Mouse (Mus musculus) CH12.LX (cell line): ENCODE results near the gene Syk. TPM values are rescaled to one million over a fixed set of nuclear protein-coding genes. Genes with fewer than 3 reads are reported as not detected.

Source experiments
- DNase-seq: peaks from one replicate; pipeline ENCODE4 v3.0.0-alpha.2; 2013; ENCODE audit errors: extremely low read depth
- H3K27ac ChIP-seq: 2 replicates; pipeline ENCODE4 v1.5.1; 2012; ENCODE audit warnings: low read depth, mild to moderate bottlenecking, control low read depth, moderate library complexity; ENCODE audit not compliant: insufficient read depth
- H3K27me3 ChIP-seq: replicated peaks from 2 replicates; pipeline ENCODE3; 2012; ENCODE audit warnings: inconsistent platforms
- H3K36me3 ChIP-seq, 2 experiments: replicated peaks in 1 of 2; 2 replicates each; pipeline versions ENCODE3 to v1.6.1; 2012; ENCODE audit warnings: inconsistent platforms in 1 of 2, low read length in 1 of 2, mild to moderate bottlenecking in 1 of 2, mixed read lengths in 1 of 2, moderate library complexity in 1 of 2; ENCODE audit not compliant: control insufficient read depth in 1 of 2, insufficient read depth in 1 of 2
- H3K4me1 ChIP-seq, 2 experiments: 2 replicates each; pipeline ENCODE4 v1.6.1; 2012; ENCODE audit warnings: inconsistent platforms in 1 of 2, moderate library complexity in 1 of 2; ENCODE audit not compliant: insufficient read depth in 2 of 2, control insufficient read depth in 1 of 2
- H3K4me2 ChIP-seq: 2 replicates; pipeline ENCODE4 v1.6.1; 2012; ENCODE audit warnings: low read depth, mild to moderate bottlenecking, control low read depth; ENCODE audit not compliant: poor library complexity, insufficient read depth, severe bottlenecking
- H3K4me3 ChIP-seq, 3 experiments: fragments of 150-350 bp in 1 of 3; sonication (generic) in 1 of 3; replicated peaks in 1 of 3; 2 replicates each; pipeline versions ENCODE3 to v1.5.1; 2011 to 2012; ENCODE audit warnings: low read depth in 2 of 3, low read length in 2 of 3, mild to moderate bottlenecking in 2 of 3, moderate library complexity in 2 of 3, control low read depth in 1 of 3, improper control_type of control experiment in 1 of 3, inconsistent platforms in 1 of 3, mixed read lengths in 1 of 3; ENCODE audit not compliant: poor library complexity in 1 of 3
- H3K79me2 ChIP-seq: replicated peaks from 2 replicates; pipeline ENCODE4 v1.6.1; 2012; ENCODE audit warnings: mild to moderate bottlenecking, moderate library complexity; ENCODE audit not compliant: control insufficient read depth, poor library complexity, insufficient read depth, severe bottlenecking; ENCODE audit errors: extremely low read depth
- H3K9ac ChIP-seq: 2 replicates; pipeline ENCODE4 v1.6.1; 2012; ENCODE audit warnings: low read depth, mild to moderate bottlenecking, control low read depth, moderate library complexity; ENCODE audit not compliant: insufficient read depth
- H3K9me3 ChIP-seq: replicated peaks from 2 replicates; pipeline ENCODE3; 2012; ENCODE audit warnings: low read length, inconsistent platforms, mixed read lengths
- E2F4 ChIP-seq: IDR thresholded peaks from 2 replicates; pipeline ENCODE4 v1.6.1; 2011; ENCODE audit warnings: low read depth, low read length, improper control_type of control experiment; ENCODE audit not compliant: insufficient replicate concordance
- ELF1 ChIP-seq: IDR thresholded peaks from 2 replicates; pipeline ENCODE4 v1.6.1; 2014; ENCODE audit warnings: low read depth, mild to moderate bottlenecking, inconsistent platforms, low read length, improper control_type of control experiment
- ETS1 ChIP-seq: conservative IDR thresholded peaks from 2 replicates; pipeline ENCODE4 v1.6.1; 2012; ENCODE audit warnings: low read depth, mild to moderate bottlenecking, inconsistent platforms, low read length, improper control_type of control experiment, moderate library complexity
- IRF4 ChIP-seq: IDR thresholded peaks from 2 replicates; pipeline ENCODE4 v1.6.1; 2014; ENCODE audit warnings: low read depth, mild to moderate bottlenecking, inconsistent platforms, low read length, improper control_type of control experiment
- JUND ChIP-seq: conservative IDR thresholded peaks from 2 replicates; pipeline ENCODE4 v1.6.1; 2011; ENCODE audit warnings: low read depth, low read length, improper control_type of control experiment
- KAT2A ChIP-seq: IDR thresholded peaks from 2 replicates; pipeline ENCODE4 v1.6.1; 2012; ENCODE audit warnings: low read length, improper control_type of control experiment, inconsistent platforms; ENCODE audit not compliant: insufficient replicate concordance
- MAX ChIP-seq: IDR thresholded peaks from 2 replicates; pipeline ENCODE4 v1.6.1; 2011; ENCODE audit warnings: low read length, improper control_type of control experiment
- MEF2A ChIP-seq: IDR thresholded peaks from 2 replicates; pipeline ENCODE4 v1.6.1; 2014; ENCODE audit warnings: low read depth, mild to moderate bottlenecking, inconsistent platforms, low read length, improper control_type of control experiment, borderline replicate concordance
- MXI1 ChIP-seq: IDR thresholded peaks from 2 replicates; pipeline ENCODE4 v1.6.1; 2011; ENCODE audit warnings: mild to moderate bottlenecking, low read depth, low read length, improper control_type of control experiment
- NELFE ChIP-seq: IDR thresholded peaks from 2 replicates; pipeline ENCODE4 v1.6.1; 2011; ENCODE audit warnings: low read depth, low read length, improper control_type of control experiment
- PAX5 ChIP-seq: IDR thresholded peaks from 2 replicates; pipeline ENCODE4 v1.6.1; 2012; ENCODE audit warnings: low read length, inconsistent platforms, mixed read lengths
- POLR2A ChIP-seq: IDR thresholded peaks from 2 replicates; pipeline ENCODE4 v1.6.1; 2011; ENCODE audit warnings: low read depth, mild to moderate bottlenecking, improper control_type of control experiment, low read length
- RAD21 ChIP-seq: IDR thresholded peaks from 2 replicates; pipeline ENCODE4 v1.6.1; 2011; ENCODE audit warnings: low read depth, mild to moderate bottlenecking, low read length, improper control_type of control experiment, moderate library complexity
- RCOR1 ChIP-seq: conservative IDR thresholded peaks from 2 replicates; pipeline ENCODE4 v1.6.1; 2012; ENCODE audit warnings: low read depth, mild to moderate bottlenecking, inconsistent platforms, low read length, improper control_type of control experiment
- SIN3A ChIP-seq: IDR thresholded peaks from 2 replicates; pipeline ENCODE4 v1.6.1; 2012; ENCODE audit warnings: low read length, improper control_type of control experiment, inconsistent platforms
- SMC3 ChIP-seq: IDR thresholded peaks from 2 replicates; pipeline ENCODE4 v1.6.1; 2011; ENCODE audit warnings: low read depth, low read length, improper control_type of control experiment
- TCF12 ChIP-seq: IDR thresholded peaks from 2 replicates; pipeline ENCODE4 v1.6.1; 2014; ENCODE audit warnings: low read depth, mild to moderate bottlenecking, inconsistent platforms, low read length, improper control_type of control experiment
- UBTF ChIP-seq: IDR thresholded peaks from 2 replicates; pipeline ENCODE4 v1.6.1; 2012; ENCODE audit warnings: low read depth, mild to moderate bottlenecking, inconsistent platforms, low read length, improper control_type of control experiment, moderate library complexity
- USF1 ChIP-seq: IDR thresholded peaks from 2 replicates; pipeline ENCODE4 v1.6.1; 2014; ENCODE audit warnings: low read depth, mild to moderate bottlenecking, inconsistent platforms, low read length, improper control_type of control experiment
- USF2 ChIP-seq: conservative IDR thresholded peaks from 2 replicates; pipeline ENCODE4 v1.6.1; 2011; ENCODE audit warnings: low read depth, low read length, improper control_type of control experiment
- ZC3H11A ChIP-seq: IDR thresholded peaks from 2 replicates; pipeline ENCODE4 v1.6.1; 2012; ENCODE audit warnings: low read depth, mild to moderate bottlenecking, inconsistent platforms, low read length, improper control_type of control experiment
- dilution Hi-C: fragments of 300-500 bp; cut with MboI; formaldehyde crosslinking; loops from 2 replicates; pipeline ENCODE4 v1.14.3; 2020; ENCODE audit warnings: low sequenced_read_pairs; ENCODE audit not compliant: extremely low pct_unique_long_range_greater_than_20kb, extremely low pct_ligation_motif_present
- in situ Hi-C: fragments of 300-500 bp; cut with MboI; formaldehyde crosslinking; loops from 3 replicates; pipeline ENCODE4 v1.14.3; 2019; ENCODE audit warnings: low sequenced_read_pairs, low pct_ligation_motif_present, low pct_unique_long_range_greater_than_20kb, mixed read lengths
- polyA plus RNA-seq: library from polyadenylated mRNA; unstranded; fragments of >175 nt; gene quantifications from 2 replicates; pipeline ENCODE4 v1.2.1, GENCODE M21; 2012; ENCODE audit warnings: low read depth; ENCODE audit not compliant: insufficient read length
- total RNA-seq, 2 experiments: library from RNA; depleted of rRNA; stranded (reverse); fragments of 300-350 nt in 1 of 2; fragments of >200 nt in 1 of 2; gene quantifications; 2 replicates each; pipeline ENCODE4 v1.2.3; 2012 to 2014

Gene Syk
- total and polyA plus RNA-seq, 3 experiments = 117 to 185 (median 163) TPM

GRCm38 (mm10) chr13:52607964-52608363 is 25.0 kb downstream of the Syk start:
- Histone ChIP-seq H3K4me2 (no peak overlapping the region), H3K27ac (no peak overlapping the region), H3K4me1 (peaks cover 44 to 97% of the 10 kb centered on the region in 2 experiments), H3K9me3 (no peaks in the 10 kb centered on the region), H3K9ac (no peak overlapping the region), H3K36me3 (peaks cover 65 to 97% of the 10 kb centered on the region in 2 experiments), H3K79me2 (peaks cover 93% of the 10 kb centered on the region), H3K27me3 (no peaks in the 10 kb centered on the region), H3K4me3 (no peak overlapping the region)
- DNase-seq = no peak
- in situ Hi-C loops (no loop called here), dilution Hi-C loops (no loop called here)
- no peak for TF ChIP-seq JUND
- no peak for TF ChIP-seq UBTF
- no peak for TF ChIP-seq USF1
- no peak for TF ChIP-seq IRF4
- no peak for TF ChIP-seq KAT2A

DNA sequence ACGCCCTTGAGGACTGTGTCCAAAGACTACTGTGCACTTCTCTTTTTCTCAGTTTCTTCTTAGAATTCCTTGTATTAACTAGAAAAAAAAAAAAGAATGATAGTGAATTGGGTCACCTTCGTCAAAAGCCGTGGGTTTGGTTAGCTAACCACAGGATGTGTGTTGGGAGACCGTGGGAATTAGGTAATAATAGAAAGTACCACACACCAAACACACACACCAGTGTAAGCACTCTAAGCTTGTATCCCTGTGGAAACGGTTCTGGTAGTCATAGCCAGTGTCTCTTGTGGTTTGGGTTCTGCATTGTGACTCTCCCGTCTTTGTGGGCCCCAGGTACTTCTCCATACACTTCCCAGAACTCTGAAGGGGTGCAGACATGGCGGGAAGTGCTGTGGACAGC is 27.5 kb downstream of the Syk start:
- H3K27me3 ChIP-seq = no peaks in the 10 kb centered on the region
- peaks cover 26 to 92% of the 10 kb centered on the region in 2 experiments for H3K4me1 ChIP-seq
- in situ Hi-C loops (loop anchor here (5.0 kb wide), 1 partner anchor 38 kb away; no protein-coding TSS in a partner anchor), dilution Hi-C loops (no loop called here)
- DNase-seq = no peak
- H3K27ac ChIP-seq = no peak overlapping the region
- no peak overlapping the region for H3K4me3 ChIP-seq
- peaks cover 91% of the 10 kb centered on the region for H3K79me2 ChIP-seq
- H3K36me3 ChIP-seq = peaks cover 72 to 100% of the 10 kb centered on the region in 2 experiments
- H3K4me2 ChIP-seq = no peak overlapping the region
- peaks cover 3% of the 10 kb centered on the region for H3K9me3 ChIP-seq
- no peak for TF ChIP-seq E2F4
- TF ChIP-seq USF1 = no peak
- no peak for TF ChIP-seq MEF2A
- TF ChIP-seq PAX5 = no peak
- no peak for TF ChIP-seq SMC3
- TF ChIP-seq TCF12 = no peak
- H3K9ac ChIP-seq = no peak overlapping the region

DNA sequence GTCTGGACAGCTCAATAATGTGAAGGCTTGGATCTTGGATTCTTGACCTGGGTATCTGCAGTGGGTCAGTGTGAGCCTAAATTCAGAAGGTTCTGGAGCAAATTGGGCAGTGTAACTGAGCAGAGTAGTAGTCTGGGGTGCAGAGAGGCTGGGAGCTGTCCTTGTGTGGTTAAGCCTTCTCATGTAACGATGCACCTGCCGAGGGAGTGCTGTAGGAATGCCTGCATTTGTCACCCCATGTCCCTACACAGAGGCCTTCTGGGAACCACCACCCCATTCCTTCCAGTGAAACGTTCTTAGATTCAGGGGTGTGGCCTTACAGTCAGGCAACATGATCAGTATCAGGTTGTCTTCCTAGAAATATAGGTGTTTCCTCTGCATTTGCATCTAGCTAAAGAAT is 30.3 kb downstream of the Syk start:
- in situ Hi-C loops = loop anchor here (5.0 kb wide), 1 partner anchor 41 kb away; no protein-coding TSS in a partner anchor
- peaks cover 88% of the 10 kb centered on the region for H3K79me2 ChIP-seq
- no peaks in the 10 kb centered on the region for H3K27me3 ChIP-seq
- dilution Hi-C loops = no loop called here
- peaks cover 21 to 90% of the 10 kb centered on the region in 2 experiments for H3K4me1 ChIP-seq
- H3K9ac ChIP-seq = no peak overlapping the region
- TF ChIP-seq JUND (no peak), SIN3A (no peak), IRF4 (no peak), RAD21 (no peak), RCOR1 (no peak), USF2 (no peak), E2F4 (no peak), KAT2A (no peak), SMC3 (no peak), ELF1 (no peak), MAX (no peak), POLR2A (no peak; the same call in 1 of the 2 replicates), ETS1 (no peak), NELFE (no peak), MXI1 (no peak), ZC3H11A (no peak)
- DNase-seq = no peak
- no peak overlapping the region for H3K4me3 ChIP-seq
- H3K36me3 ChIP-seq = peaks cover 92 to 100% of the 10 kb centered on the region in 2 experiments
- no peak overlapping the region for H3K27ac ChIP-seq
- no peak overlapping the region for H3K4me2 ChIP-seq
- H3K9me3 ChIP-seq = peaks cover 3% of the 10 kb centered on the region
